Mouse (Mus musculus): ENCODE measurements at regions not wholly inside any gene's neighbourhood (a gene's known extent, or its start where the extent isn't known, plus 50 kb on each side); places are given as distances from the start of the nearest gene placed in this dataset.

DNA sequence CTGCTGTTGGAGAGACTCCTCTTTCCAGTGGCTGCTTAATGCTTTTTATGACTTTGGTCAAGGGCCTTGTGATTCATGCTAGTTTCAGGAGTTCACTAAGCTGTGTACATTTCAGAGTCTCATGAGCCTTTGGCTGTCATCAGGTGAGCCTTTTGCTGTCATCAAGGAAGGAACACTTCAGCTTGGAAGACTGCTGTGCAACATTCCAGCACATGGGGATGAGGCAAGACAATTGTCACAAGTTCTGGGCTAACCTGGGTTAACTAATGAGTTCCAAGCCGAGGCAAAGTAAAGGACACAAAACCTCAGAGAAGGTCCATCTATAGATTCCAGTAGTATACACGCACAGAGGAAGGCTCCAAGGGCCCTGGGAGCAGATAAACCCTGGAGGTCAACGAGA is 124.8 kb upstream of the Eef2kmt start:
- DNase-seq (ENCODE audit: low spot score in 2 of 2): no peak

DNA sequence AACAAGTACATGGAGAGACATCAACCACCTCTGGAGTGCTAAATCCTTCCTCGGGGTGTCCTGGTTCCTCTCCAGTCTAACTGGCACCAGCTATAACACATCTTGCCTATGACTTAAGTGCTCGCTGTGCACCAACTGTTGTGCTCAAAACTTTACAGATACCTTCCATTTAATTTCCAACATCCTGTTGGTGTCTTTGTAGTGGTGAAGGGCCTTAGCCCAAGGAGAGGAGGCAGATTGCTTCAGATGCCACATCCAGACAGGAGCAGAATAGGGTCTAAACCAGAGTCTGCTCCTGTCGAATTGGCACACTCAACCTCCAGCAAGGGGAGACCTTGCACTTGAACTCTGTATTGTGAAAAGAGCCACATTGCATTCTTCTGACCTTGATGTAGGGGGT is 121.2 kb upstream of the Eef2kmt start:
- DNase-seq (ENCODE audit: low spot score in 2 of 2): no peak

DNA sequence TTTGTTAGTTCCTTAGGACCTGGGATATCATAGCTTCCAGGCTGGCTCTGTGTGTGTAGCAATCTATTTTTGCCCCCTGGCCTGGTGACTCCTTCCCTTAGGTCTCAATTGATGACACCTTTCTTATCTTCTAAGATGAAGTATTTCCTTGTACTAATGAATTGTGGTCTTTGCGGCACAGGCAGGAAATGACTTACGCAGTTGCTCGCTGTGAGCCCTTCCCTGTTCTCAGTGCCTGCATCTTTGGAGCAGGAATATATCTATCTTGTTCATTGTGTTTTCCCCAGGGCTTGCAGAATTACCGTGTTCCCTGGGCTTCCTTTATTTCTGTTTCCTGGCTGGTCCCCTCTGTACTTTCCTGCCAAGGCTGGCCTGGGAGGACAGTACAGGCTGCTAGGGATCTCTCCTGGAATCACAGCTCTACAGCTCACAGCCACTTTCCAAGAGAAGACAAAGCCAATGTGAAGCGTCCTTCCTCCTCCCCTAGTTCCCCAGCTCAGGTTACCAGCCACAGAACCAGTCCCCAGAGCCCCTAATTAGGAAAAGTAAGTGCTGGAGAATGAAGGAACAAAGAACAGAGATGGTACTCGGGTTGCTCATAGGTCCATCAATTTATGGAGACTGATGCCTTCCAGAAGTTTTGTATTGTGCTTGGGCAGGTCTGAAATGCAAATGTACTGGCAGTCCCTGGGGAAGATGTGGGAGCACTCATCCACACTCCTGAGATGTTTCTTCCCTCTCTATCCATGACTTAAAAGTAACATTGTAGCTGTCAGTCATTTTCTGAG is 119.2 kb upstream of the Eef2kmt start:
- no peak for DNase-seq (ENCODE audit: low spot score in 2 of 2)

DNA sequence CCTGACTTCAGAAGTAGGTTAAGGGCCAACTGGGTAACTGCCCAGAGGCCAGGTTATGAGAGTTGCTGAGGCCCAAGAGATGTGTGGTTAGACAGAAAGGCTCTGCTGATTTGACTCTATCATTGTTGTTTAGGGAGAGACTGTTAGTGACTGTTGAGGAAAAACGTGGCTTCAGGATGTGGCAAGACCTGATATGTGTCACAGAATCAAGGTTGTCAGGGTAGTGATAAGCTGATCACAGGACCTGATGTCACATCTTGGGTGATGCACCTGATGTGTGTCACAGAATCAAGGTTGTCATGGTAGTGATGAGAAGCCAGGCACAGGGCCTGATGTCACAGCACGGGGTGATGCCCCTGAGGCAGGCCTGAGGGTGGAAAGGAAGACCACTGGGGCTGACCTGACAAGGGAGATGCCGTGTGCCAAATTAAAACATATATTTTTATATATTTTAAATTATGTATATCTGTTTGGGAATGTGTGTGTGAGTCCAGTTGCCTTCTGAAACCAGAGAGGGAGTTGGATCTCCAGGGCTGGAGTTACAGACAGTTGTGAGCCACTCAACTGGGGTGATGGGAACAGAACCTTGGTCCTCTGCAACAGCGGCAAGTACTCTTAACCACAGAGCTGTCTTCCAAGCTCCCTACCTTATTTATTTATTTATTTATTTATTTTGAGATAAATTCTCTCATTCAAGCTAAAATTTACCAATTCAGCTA is 115.6 kb upstream of the Eef2kmt start:
- DNase-seq (ENCODE audit: low spot score in 2 of 2): no peak

DNA sequence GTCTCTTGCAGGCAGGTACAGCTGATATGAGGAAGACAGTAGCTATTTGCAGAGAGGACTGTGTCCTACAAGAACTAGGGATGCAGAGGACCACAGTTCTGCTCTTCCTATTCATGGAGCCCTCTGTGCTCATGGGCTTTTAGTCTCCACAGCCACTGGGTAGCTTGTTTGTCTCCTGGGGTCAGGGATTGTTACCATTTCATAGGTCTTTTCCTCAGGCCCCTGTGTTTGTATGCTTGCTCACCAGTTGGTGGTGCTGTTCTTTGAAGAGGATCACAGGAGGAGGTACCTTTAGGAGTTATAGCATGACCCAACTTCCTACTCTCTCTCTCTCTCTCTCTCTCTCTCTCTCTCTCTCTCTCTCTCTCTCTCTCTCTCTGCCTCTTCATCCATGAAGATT is 114.7 kb upstream of the Eef2kmt start:
- DNase-seq (ENCODE audit: low spot score in 2 of 2): no peak

DNA sequence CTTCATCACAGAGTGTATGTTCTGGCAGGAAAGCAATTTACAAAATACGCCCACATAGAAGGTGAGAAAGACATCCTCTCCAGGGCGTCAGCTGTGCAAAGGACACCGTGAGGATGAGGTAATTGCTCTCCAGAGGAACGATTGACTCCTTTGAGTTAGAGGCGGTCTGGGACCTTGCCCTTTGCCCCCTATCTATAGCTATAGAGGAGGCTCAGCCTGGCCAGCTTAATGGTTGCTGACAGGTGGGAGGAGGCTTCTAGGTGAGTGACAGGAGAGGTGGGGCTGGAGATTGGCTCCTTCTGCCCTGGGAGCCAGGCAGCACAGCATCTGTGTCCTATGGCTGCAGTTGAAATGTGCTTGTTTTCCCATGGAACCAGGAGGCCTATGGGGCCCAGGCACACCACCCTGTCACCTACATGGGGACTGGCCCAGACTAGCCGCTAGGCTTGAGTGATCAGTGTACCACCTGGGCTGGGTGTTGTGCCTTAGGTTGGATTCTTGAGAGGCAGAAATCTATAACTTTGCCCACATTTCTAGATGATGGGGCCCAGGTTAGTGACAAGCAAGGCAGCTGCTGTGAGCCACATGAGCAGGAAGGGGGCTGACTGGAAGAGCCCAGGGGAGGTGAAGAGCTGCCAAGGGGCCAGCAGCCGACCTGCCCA is 113.2 kb upstream of the Eef2kmt start:
- DNase-seq (ENCODE audit: low spot score in 2 of 2): no peak

DNA sequence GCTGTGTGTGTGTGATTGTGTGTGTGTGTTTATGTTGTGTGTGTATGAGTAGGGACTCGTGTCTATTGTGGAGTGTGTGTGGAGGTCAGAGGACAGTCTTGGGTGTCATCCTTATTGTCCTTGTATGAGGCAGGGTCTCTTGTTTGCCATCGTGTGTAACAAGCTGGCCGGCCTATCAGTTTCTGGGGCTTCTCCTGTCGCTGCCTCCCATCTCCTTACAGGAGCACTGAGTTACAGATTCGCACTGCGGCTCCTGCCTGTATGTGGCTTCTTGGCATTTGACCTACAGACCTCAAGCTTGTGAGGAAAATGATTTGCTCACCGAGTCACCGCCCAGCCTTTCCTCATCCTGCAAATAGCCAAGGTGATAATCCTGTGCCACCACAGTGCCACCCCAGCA is 112.6 kb upstream of the Eef2kmt start:
- DNase-seq (ENCODE audit: low spot score in 2 of 2): no peak

DNA sequence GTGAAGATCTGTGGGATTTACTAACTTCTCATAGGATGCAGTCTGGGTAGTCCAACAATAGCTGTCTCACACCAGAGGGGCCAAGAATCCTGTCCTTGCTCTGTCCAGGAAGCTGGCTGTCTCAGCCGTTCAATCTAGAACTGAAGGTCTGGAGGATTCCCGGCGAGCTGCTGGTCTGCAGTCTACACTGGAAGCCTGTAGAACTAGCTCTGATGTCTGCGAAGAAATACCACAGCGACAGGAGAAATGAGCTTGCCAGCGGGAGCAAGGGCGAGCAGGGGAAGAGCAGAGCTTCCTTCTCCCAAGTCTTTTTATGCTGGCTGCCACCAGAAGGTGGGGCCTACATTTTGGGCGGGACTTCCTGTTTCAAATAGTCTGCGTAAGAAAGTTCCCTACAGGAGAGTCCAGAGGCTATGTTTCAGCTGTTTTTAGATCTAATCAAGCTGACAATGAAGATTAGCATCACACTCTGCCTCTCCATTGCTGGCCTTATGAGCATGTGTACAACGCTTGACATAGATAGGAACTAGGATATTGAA is 111.9 kb upstream of the Eef2kmt start:
- no peak for DNase-seq (ENCODE audit: low spot score in 2 of 2)

DNA sequence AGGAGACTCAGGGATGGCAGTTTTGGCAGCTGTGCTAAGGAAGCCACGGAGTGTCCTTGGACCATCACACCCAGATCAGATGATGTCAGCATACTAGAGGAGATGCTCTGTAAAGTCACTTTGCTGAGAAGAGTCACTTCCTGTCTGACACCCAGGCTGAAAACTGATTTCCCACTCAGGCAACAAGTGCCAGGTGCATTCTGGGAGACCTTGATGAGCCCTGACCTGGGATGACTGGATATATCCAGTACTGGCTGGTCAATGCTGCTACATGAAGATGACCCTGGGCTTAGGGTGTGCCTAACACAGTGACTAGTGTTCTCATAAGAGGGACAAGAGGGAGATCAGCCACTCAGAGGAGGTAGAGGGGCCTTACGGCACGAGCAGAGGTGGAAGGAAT is 110.2 kb upstream of the Eef2kmt start:
- DNase-seq (ENCODE audit: low spot score in 2 of 2): no peak

DNA sequence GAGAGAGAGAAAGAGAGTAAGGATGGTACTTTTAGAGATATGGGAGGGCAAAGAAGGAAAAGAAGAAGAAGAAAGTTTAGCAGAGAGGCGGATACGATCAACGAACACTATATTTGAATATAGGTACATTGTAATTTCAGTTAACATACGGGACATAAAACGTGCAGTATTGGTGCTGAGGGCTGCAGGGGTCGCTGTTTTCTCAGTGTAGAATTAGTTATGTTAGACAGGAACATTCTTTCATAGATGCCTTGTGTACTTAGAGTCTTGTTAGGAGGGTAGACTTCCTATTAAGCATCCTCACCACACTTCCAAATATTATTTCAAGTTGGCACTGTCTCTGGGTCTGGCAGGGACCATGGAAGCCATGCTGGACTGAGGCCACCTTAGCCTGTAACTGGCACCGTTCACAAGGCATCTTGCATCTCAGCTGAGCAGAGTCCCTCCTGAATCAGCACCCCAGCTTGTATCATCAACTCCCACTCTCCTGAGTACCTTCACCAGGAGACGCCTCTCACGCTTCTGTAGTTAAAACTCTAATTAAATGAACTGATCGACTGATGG is 107.3 kb upstream of the Eef2kmt start:
- no peak for DNase-seq (ENCODE audit: low spot score in 2 of 2)

DNA sequence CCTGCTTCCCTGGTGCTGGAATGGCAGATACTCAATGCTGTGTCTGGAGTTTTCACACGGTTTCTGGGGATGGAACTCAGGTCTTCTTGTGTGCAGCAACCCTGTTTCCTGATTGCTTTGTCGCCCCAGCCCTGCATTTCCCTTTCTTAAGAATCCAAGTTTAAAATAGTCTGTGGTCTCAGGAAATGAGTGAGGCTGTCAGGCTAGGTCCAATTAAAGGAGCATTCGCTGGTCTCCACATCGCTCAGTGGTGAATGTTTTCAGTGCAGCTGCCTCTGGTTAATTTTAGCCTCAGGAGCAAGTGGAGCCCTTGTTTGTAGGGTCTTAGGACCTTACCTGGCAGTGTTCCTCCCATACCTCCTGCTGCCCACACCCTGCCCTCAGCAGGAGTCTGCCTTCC is 103.4 kb upstream of the Eef2kmt start:
- no peak for DNase-seq (ENCODE audit: low spot score in 2 of 2)

DNA sequence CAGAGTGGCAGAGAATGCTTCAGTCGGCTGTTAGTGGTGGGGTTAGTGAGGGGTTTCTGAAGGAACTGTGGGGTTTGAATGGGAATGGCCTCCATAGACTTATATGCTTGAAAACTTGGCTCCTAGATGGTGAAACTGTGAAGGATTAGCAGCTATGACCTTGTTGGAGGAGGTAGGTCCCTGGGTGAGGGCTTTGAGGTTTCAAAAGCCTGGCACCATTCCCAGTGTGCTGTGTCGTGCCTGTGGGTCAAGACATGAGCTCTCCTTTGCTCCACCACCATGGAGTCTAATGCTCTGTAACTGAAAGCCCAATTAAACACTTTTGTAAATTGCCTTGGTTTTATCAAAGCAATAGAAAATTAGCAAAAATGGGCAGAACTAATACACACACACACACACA is 98.1 kb upstream of the Eef2kmt start:
- no peak for DNase-seq (ENCODE audit: low spot score in 2 of 2)

DNA sequence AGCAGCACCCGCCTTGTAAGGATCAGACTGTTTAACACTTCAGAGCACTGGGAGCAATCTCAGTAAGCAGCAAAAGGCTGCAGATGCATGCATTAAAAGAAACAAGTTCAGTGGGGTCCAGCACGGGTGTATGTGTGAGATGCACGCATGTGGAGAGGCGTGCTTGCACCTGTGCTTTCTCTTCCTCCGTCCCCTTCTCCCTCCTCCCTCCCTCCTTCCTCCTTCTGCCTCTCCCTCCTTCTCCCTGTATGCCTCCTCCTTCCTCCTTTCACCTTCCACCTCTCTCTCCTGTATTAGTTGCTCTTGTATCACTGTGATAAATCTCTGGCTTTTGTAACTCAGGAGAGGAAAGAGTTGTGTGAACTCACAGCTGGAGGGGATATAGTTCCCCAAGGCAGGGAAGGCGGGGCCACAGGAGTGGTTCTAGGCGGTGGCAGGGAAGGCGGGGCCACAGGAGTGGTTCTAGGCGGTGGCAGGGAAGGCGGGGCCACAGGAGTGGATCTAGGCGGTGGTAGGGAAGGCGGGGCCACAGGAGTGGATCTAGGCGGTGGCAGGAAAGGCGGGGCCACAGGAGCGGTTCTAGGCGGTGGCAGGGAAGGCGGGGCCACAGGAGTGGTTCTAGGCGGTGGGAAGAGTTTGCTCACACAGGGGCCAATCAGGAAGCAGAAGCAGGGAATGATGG is 96.2 kb upstream of the Eef2kmt start:
- no peak for DNase-seq (ENCODE audit: low spot score in 2 of 2)

DNA sequence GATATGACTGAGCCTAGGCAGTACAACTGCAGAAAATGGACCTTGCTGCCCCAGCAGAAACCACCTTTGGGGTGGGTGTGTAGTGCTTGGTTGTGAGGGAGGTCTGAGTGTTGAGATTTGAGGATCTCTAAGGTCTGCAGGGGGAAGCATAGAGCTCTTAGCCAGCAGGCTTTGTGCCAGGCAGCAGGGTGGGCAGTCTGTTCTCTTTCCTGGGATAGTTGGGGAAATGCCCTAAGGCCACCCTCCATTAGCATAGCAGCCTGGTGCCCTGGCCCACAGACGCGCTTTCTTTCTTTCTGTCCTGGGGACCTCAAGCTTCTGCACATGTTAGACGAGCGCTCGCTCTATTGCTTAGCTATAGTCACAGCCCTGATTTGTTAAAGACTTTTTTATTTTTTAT is 91.4 kb upstream of the Eef2kmt start:
- no peak for DNase-seq (ENCODE audit: low spot score in 2 of 2)

DNA sequence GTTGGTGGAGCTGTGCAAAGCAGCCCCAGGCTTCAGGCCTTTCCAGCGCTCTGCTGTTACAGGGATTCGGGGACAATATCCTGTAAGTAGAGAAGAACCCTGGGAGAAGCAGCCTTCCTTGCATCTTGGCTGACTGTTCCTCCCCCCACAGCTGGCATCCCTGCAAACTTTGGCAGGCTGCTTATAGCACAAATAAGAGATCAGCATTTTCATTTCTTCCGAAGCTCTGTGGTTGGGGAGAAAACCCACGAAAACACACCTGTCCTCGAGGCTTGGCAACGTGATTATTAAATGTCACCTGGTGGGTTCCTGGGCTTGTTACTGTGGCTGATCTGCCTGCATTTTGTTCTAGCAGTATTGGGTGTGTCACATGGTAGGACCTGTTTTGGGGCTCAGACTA is 86.5 kb upstream of the Eef2kmt start:
- peak in 1 of 2 experiments; percentile 42 for DNase-seq (ENCODE audit: low spot score in 2 of 2)

DNA sequence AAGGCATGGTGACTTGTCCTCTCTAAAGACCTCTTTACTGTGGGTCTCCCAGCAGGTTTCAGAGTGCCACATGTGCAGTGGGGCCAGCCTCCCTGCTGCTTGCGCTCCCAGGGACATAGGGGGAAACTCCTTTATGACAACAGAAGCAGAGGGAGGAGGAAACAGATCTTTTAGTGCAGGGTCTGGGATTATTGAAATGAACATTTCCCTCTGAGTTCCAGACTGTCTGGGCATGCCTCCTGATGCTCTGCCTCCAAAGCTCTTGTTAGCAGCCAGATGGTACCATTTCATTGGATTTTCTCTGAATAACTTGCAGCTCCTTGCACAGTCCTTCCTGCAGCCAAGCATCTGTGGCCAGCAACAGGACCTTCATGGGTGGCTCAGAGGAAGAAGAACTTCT is 60.5 kb upstream of the Eef2kmt start:
- DNase-seq (ENCODE audit: low spot score in 2 of 2): no peak

DNA sequence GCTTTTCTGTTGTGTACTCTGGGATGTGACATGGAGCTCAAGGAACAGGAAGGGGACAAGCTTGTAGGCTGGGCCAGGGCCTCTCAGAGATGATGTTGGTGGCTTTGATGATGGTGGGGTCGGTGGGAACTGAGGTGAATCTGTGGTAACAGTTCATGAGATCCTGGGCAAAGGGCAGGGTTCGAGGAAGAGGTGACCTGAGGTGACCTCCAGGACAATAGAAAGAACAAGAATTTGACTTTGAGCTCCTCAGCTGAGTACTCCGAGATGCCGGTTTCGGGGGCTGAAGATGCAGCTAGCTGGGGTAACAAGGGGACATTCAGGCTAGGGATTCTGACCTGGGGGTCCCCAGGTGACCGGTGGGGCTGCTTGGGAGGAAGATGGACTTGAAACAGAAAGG is 57.5 kb upstream of the Eef2kmt start:
- DNase-seq (ENCODE audit: low spot score in 2 of 2): no peak

DNA sequence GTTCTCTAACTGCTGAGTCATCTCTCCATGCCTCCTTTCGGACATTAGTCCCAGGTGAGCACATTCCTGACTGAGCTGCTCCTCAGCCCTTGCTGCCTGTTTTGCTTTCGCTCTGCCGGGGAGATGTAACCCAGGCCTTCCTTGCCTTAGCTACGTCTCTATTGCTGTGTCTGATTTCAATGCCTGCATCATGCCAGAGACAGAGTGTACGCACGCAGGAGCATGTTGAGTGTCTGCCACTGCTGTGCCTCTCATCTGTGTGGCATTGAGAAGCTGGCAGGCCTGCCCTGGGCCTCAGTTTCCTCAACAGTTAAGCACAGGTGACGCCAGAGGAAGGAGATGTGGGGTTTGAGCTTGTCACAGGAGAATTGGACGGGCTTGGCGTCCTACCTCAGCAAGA is 55.7 kb upstream of the Eef2kmt start:
- DNase-seq (ENCODE audit: low spot score in 2 of 2): no peak

DNA sequence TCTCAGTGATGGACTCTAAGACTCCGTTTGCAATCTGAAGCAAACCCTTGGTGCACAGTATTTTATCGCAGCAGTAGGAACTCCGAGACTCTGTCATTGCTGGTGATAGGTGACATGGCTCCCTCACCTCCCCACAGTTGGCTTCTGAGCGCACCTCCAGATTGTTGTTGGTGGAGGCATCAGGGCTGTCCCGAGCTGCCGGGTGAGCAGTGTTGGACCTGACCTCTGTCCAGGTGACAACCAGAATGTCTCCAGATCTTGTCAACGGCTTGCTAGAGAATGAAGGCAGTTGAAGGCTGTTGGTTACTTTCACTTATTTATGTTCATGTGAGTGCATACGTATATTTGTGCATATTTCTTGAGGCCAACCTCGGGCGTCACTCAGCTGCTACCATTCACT is 55.0 kb upstream of the Eef2kmt start:
- no peak for DNase-seq (ENCODE audit: low spot score in 2 of 2)

DNA sequence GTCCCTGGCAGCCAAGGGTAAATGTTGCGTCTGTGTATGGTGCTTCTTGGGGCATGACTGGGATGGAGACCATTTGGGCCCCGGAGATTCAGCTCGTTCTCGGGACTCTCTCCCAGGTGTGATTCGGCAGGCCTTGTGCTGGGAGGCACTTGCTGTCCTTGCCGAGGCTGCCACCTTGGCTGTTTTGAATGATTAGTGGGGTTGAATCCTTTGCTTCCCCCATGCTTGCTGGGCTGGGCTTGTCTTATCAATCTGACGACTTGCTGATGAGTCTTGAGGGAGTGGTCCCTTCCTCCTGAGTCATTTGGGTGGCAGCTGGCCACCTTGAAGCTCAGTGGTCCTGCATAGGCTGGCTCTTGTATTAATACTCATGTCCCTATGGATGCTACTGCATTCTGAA is 52.0 kb upstream of the Eef2kmt start:
- no peak for DNase-seq (ENCODE audit: low spot score in 2 of 2)

DNA sequence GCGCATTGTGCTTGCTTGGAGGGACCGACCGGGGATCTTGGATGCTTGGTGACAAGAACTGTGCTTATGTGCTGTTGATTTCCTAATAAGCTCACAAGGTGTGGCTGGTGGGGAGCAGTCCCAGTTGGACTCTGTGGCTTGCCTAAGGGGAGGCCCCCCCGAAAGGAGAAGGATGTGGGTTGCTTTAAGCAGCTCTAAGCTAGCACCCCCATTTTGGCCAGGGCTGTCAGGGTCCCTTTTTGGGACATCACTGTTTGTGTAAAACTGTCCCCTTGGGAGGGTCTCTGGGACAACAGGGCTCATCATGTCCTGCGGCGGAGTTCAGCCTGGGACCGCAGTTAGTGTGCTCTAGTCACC is 51.4 kb upstream of the Eef2kmt start:
- DNase-seq (ENCODE audit: low spot score in 2 of 2): no peak
